Mouse (Mus musculus) E14TG2a.4 (cell line): ENCODE data around the gene Tmppe.

Experiments
- CTCF ChIP-seq: conservative IDR thresholded peaks from 2 replicates; pipeline ENCODE4 v1.5.1; 2014; ENCODE audit warnings: low read length
- NANOG ChIP-seq: IDR thresholded peaks from 2 replicates; pipeline ENCODE4 v1.6.1; 2014; ENCODE audit warnings: borderline replicate concordance, low read length, mixed read lengths
- POU5F1 ChIP-seq: IDR thresholded peaks from 2 replicates; pipeline ENCODE4 v1.6.1; 2014; ENCODE audit warnings: low read length, borderline replicate concordance

DNA sequence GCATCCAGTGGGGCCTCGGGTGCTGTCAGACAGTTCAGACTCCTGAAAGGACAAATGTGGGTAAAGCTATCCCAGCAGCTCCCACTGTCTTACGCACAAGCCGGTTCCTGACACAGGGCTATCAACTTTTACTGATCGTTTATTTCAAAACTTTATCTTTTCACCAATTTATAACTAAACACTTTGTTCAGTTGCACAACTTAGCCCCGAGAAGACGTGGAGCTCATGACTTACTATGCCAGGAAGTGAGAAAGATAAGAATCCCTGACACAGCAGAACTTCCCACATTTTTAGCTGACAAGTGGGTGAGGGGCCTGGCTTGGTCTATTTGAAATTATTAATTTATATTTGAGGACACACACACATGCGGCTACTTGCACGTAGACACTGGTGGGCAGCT, 6.2 kb upstream of the Tmppe start:
- TF ChIP-seq CTCF (no peak), POU5F1 (no peak), NANOG (no peak)
